Mouse (Mus musculus) retina, adult 2 months (tissue): ENCODE data around the gene Klhl8.

Experiments
- DNase-seq: peaks from one replicate; pipeline ENCODE4 v3.0.0-alpha.2; 2012; ENCODE audit warnings: low read depth, low spot score

Gene Klhl8

DNA sequence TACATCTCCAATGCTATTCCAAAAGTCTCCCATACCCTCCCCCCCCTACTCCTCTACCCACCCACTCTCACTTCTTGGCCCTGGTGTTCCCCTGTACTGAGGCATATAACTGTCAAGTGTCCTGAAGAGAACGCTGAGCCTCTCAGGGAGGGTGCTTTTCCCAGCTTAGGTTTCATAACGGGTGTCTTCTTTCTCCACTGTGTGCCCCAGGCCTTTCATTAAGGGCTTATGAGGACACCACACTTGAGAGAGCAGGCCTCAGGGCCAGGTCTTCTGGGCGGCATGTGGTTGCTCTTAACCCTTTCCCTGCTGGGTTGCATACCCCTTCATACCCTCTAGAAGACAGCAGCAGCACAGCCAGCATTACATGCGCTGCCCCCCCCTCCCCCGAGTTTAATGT, 64.5 kb downstream of the Klhl8 start:
- DNase-seq = no peak

DNA sequence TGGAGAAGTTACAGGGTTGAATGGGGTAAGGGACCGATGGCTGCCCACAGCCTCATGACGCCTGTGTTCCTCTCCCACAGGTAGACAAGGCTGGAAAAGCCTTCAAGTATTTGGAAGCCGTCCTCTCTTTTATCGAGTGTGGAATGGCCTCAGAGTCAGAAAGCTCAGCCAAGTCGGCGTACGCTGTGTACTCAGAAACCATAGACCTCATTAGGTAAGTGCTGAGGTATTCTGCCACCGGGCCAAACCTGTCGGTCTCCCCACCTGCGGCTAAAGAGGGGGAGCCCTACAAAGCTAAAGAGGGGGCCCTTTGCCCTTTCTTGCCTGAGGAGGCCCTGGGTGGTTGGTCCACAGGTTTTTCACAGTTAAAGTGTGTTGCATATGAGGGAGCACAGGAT, 64.9 kb downstream of the Klhl8 start:
- no peak for DNase-seq

DNA sequence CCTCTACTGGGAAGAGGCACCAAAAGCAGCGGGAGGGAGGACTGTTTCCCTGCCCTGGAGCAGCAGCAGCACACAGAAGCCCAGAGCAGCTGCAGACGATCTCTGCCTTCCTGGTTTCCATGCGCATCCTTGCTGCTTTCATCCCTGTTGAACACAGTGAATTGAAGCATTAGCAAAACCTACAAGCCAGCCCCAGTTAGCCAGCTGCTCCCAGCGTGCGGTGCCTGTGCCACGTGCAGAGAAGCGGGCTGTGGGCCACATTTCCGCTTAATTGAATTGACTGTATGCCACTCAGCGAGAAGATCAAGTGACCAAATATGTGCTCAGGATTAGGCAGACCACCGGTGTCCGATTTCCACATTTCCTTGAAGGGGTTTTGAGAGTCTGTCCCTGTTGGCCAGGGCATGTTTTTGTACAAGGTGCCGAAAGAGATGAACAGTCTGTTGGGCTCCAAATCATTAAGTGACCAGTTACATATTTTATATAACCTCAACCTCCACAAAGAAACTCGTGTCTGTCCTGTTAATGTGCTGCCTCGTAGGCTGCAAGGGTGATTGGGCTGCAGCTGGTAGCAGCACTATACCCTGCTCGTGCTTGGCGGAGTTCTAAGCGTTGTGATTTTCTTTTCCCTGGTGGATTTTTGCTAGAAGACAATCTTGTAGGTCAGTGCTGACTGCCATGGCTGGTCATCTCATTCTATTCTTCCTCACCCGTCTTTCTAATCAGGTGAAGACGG, 65.5 kb downstream of the Klhl8 start:
- no peak for DNase-seq

DNA sequence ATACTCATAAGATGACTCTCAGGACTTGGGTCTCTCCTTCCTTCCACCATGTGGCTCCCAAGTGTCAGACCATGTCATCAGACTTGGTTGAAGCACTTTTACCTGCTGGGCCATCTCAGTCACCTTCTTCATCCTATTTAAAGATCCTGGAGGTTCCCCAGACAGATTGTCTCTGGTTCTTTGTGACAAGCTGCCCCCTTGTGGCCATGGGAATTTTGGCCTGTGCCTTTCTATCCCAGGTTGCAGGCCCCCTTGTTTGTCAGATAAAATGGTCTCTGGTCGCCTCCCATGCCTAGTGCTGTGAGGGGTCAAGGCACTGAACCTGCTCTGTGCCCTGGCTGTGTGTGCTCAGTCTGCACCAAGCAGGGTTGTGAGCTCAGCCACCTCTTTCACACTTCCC, 67.1 kb downstream of the Klhl8 start:
- DNase-seq = no peak

DNA sequence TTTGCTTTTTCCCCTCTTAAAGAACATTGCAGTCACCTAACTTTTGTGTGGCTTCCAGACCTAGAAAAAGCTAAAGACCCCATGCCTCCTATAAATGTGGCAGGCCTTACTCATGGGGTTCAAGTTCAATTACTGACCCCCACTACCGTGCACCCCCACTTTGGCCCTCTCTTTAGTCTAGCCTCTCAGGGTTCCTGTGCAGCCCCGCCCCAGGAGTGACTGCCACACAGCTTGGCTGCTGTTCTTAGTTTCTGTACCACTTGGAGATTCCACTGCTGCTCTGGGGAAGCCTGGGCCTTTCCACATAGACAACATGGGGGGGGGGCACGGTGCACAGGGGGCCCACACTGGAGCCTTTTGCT, 71.8 kb downstream of the Klhl8 start:
- no peak for DNase-seq

DNA sequence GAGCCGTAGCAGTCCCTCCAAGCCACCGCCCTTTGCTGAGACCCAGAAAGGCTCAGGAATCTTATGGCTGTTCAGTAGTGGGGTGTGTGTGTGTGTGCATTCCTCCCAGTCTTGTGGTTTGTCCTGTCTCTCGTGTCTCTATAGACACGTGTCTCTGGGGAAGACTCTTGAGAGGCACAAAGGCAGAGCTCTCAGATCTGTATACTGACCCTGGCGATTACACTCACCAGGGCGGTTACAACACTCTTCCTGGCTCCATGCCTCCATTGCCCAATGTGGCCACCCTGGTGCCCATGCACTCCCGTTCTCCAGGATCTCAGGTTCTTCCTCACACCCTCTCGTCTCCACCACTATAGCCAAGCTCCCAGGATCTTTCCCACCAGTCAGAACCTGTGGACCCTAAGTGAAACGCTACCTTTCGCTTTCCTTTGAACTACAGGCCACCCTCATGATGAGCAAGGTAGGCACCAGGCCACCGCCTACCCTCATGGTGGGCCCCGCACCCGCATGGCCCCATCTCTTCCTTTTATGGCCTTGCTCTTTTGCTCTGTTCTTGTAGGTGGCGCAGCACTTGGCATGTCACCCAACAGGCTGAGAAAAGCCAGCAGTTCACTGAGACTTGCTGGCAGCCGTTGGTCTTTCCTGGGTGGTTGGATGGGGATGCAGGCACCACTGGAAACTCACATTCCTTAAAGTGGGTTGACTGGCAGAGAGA, 72.4 kb downstream of the Klhl8 start:
- no peak for DNase-seq

DNA sequence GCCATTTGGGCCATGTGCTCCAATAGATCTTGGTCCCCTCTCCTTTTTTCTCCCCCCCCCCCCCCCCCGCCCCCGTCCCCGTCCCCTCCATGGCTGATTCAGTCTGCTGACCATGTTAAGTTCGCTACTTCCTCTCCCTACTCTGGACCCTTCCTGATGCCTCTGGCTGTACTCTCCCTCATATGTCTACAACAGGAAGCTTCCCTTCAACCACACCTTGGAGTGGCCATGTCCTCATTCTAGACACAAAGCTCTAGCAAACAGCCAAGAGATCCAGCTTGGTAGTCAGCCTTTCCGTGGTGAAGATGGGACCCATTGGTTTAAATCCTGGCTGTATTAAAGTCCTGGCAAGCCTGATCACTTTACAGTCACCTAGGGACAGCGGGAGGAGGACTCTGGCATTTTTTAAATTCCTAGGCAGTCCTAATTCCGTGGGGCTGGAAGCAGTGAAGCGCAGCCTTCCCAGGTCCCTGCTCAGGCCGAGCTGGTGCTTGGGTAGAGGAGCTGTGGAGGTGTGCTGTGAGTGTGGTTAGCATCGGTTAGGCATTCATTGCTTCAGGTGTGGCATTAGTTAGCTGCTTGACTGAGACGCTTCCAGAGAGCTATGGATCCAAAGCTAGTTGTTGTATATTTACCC, 74.8 kb downstream of the Klhl8 start:
- DNase-seq = no peak

DNA sequence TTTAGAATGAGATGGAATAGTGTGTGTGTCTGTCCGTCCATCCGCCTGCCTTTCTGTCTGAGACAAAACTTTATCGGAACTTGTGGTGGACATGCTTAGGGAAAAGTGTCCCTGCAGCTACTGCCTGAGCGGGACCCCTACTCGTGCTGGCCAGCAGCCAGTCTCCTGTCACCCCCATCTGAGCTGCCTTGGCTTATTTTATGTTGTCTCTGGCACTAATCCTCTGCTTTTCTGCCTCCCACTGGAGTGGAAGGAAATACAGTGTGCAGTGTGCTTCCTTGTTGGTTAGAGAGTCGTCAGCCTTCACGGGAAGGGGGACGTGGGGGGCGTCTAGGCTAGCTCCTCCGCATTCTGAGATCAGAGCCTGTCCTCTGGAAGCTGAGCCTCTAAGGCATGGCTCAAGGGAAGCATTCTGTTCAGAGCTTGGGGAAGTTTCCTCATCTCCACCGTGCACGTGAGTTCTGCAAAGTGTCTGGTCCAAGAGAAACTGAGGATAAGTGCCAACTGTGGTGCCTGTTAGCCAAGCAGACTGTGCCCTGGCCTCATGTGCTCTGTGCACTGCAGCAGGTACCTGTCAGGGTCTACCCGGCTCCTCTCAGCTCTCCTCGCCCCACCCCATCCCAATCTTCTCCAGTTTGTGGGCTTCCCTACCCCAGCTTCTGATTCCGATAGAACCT, 75.5 kb downstream of the Klhl8 start:
- no peak for DNase-seq

DNA sequence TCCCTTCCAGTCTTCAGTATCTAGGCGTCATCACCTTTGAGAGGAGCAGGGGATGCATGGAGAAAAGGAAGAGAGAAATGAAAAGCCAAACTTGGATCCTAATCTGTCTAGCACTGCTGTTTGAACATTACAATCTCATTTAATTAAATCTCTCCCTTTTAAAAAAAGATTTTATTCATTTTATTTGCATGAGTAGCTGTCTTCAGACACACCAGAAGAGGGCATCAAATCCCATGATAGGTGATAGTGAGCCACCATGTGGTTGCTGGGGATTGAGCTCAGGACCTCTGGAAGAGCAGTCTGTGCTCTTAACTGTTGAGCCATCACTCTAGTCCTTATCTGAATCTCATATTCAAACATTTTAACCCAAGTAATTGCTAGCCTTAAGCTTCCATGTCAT, 80.2 kb downstream of the Klhl8 start:
- no peak for DNase-seq

DNA sequence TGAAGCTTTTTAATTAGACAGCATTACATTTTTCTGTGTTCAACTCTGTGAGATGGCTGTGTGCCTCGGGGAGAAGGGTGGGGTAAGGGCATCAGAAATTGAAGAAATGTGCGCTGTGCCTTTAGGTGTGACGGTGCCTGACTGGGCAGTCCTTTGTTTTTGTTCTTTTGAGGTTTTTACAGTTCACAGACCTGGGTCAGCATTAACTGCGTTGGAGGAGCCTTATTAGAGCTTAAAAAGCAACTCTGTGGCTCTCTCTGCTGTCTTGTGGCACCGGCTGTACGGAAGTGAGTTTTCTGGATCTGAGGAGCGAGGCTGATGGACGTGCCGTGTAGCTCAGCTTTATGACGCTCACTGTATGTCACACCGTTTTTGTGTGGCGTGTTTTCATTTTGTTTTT, 81.9 kb downstream of the Klhl8 start:
- DNase-seq = no peak

DNA sequence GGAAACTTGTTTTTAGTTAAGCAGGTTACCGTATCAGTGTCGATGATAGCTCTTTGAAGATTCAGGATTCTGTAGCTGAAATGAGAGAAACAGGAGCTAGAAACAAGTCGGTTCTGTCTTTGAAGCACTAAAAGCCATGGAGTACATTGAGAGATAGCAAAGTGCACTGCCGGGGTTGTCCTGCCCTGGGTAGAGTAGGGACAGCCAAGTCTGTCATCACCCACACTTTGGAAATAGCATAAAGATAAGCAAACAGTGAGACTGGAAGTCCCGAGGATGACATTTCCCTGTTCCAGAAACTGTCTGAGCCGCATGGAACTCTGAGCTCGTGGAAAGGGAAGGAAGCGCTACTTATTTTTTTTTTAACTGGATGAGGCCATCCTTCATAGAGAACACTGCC, 82.3 kb downstream of the Klhl8 start:
- DNase-seq = no peak

DNA sequence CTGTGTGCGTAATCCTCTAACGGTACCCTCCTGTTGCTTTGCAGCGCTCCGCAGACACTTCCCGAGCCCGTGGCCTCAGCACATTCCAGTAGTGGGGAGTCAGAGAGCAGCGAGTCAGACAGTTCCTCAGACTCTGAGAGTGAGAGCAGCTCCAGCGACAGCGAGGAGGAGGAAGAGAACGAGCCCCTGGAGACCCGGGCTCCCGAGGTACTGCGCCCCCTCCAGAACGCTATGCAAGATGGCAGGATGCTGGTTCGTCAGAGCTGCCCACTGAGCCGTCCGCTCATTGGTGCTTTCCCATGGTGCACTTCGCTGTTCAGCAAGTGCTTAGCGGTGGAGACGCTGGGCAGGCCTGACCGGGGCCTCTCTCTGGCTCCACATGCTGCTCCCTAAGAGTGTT, 82.8 kb downstream of the Klhl8 start:
- no peak for DNase-seq

DNA sequence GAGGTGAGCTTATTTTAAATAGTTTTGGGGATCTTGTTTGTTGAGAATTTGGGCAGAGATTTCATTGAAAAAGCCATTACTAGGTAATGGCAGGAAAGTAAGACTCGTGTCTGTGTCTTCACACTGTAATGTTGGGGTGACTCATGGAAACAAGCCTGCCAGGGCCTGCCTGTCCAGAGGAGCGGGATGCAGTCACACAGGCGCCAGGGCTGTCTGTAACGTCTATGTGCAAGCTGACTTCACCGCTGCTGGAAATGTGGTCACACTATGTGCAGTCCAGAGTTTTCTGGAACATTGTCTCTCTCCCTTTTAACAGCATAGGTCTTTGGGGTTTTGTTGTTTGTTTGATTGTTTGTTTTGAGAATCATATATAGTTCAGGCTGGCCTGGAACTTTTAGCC, 88.1 kb downstream of the Klhl8 start:
- DNase-seq = no peak

DNA sequence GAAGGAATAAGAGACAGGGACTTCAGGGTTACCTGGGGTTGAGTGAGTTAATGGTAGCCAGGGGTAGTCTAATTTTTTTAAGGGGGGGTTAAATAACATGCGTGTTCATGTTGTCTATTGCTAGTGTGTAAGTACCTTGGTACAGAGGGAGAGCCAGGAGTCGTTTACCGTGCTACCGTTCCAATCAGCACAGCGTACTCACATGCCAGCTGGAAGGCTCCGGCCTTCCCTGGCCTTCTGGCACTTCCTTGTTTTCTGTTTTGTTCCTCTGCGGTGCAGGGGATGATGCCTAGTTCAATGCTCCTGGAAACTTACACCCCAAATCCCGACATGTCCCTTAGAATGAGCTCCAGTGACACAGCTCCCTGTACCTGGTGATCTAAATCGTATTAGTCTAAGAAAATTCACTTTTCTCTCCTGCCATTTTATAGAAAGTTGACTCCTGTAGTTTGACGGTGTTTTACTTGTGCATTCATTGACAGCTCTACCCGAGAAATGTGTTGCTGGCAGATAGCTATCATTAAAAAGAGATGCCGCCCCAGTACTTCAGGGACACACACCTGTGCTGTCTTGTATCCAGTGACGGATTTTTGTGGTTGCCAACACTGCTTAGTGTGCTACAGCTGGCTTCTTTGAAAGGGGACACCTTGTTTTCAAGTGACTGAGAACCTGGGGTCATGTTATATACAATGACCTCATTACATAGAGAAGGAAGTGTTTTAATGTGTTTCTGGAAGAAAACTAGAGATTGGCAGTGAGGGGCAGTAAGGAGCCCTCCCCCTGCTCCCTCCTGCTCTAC, 89.4 kb downstream of the Klhl8 start:
- no peak for DNase-seq

DNA sequence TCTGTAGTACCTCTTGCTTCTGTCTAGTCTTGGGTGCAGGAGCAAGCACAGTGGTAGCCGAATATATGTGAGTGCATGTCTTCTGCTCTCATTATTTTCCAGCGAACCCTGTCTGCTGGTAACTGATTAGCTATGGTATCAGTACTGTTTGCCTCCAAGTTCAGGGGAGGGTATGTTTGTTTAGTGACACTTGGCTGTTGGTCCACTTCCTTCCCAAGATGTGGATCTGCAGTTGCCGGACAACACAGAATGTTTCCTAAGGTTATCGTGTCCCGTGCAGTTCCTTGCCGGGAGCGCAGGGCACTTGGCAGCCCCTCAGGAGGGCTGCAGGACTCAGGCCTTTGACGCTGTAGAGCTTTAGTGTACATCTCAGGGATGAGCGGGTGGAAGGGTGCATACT, 90.0 kb downstream of the Klhl8 start:
- DNase-seq = no peak

DNA sequence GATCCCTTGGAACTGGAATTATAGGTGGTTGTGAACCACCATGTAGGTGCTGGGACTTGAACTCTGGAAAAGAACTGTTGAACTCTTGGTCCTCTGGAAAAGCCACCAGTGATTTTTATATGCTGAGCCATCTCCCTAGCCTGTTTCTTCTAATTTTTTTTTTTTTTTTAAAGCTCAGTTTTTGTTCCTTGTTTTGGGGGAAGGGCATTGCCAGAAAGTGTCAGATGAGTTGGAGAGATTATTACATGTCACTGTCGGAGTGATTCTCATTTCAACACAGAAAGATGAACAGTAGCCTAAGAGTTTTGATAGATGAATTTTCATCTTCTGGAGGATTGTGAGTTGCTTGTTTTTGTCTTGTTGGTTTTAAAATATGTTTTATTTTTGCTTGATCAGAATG, 91.4 kb downstream of the Klhl8 start:
- no peak for DNase-seq

DNA sequence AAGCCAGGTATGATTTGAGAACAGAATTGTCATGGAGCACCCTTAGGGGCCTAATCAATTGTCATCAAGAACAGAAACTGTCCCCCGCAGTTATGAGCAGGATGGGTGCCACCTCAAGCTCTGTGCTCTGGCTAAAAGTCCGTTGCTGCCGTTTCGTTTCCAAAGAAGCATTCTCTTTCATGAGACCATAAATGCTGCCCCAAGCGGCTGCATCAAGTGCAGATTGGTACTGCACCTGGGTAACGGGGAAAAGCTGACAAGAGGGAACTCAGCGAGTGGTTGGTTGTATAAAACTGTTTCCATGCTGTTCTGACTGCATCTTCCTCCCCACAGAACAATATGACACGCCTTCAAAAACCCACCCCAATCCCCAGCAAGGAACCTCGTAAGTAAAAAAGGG, 92.5 kb downstream of the Klhl8 start:
- DNase-seq = no peak

DNA sequence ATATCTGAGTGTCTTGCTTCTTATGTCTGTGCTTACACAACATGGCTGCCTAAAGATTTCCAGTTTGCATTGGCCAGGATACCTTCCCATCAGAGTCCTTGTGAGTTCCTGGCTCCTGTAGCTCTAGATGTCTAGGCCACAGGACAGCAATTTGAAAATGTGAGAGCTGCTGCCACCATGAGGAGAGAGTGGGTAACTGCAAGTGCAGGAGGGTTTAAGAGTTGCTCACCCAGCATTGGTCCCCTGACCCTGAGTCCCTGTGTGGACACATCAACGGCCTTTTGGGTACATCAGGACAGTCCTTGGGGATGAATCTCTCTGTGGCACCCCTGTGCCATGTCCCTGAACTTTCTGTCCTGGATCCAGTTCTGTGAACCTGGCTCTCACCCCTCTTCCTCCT, 93.3 kb downstream of the Klhl8 start:
- peak; percentile 74 for DNase-seq

DNA sequence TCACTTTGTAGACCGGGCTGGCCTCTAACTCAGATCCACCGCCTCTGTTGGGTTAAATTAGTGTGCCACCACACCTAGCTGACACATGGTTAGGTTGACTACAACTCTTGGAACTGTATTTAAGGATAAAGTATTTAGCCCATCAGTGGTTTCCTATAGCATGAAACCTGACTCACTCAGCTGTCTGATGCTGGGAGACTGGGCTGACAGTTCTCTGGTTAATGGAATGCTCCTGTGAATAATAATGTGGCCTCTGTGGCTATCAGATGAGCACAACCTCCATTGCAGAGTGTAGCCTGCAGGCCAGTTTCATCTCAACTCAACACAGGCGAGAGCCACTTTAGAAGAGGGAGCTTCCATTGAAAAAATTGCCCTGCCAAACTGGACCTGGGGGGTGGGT, 94.3 kb downstream of the Klhl8 start:
- DNase-seq = no peak

DNA sequence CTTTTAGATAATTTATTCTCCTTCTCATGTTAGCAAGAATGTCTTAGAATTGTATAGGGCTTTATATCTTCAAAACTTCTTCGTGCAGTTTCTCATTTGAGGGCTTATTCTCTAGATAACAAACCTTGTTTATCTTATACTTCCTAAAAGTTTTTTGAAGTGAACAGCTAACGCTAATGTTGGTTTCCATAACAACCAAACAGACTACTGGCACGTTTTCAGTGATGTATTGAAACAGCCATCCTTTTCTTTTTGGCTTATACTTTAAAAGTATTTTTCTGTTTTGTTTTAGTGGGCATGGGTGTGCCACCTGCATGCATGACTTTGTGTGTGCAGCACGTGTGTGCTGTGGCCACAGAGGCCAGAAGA, 95.8 kb downstream of the Klhl8 start:
- no peak for DNase-seq

DNA sequence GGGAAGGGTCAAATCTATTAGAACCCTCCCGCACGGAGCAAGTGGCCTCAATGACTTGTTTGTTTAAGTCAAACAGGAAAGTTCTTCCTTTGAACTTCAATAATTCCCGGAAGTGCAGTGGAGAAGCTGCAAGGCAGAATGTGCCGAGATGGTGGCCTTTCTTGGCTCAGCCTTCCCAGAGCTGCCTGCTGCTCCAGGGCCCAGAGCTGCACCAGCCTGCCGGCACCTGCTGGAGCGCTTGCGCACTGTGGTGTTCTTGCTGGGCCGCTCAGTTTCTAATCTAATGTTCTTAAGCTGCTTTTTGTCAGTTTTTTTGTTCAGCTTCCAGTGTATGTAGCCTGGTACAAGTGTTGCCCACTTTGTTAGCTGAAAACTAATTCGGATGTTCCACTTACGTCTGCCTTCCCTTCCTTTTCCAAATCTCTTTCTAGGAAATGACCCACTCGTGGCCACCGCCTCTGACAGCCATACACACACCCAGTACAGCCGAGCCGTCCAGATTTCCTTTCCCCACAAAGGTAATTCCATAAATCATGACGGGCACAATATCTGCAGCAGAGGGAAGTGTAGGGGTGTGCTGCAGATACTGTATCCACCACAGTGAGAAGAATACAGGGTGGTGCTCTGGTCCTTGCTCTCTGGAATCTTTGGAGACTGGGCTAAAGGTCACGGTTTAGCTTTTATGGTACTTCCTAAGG, 96.4 kb downstream of the Klhl8 start:
- no peak for DNase-seq
